Mouse (Mus musculus): Measurements from ENCODE around the gene Nemp1. TPM values are rescaled to one million over a fixed set of nuclear protein-coding genes. Genes with fewer than 3 reads are reported as not detected.

Gene Nemp1
- polyA plus RNA-seq, 1 experiment from 2014 or later = 10.6 TPM

GRCm38 (mm10) chr10:127622057-127622392 lies 44.7 kb upstream of the Nemp1 start:
- H3K27me3 ChIP-seq (ENCODE audit: control insufficient read depth, insufficient read depth, low read length) = no peaks in the 10 kb centered on the region
- H3K4me1 ChIP-seq (ENCODE audit: control insufficient read depth, insufficient read depth, low read length) = peaks cover 27% of the 10 kb centered on the region
- H3K36me3 ChIP-seq (ENCODE audit: control insufficient read depth, insufficient read depth, low read length) = no peaks in the 10 kb centered on the region
- H3K9me3 ChIP-seq (ENCODE audit: control insufficient read depth, low read length) = no peaks in the 10 kb centered on the region
- ATAC-seq (ENCODE audit: insufficient read depth, low FRiP score, low TSS enrichment) = 0 out of 2 replicates have a peak, but pooled peaks have one; percentile 15
- WGBS = 0% methylated on average over 13 of the region's 13 CpGs
- H3K9ac ChIP-seq (ENCODE audit: low read length) = peak overlapping the region; percentile 63
- peak overlapping the region; percentile 83 for H3K4me2 ChIP-seq (ENCODE audit: low read depth)
- H3K4me3 ChIP-seq (ENCODE audit: low read depth, low read length) = peak overlapping the region; percentile 78
- DNase-seq (ENCODE audit: low spot score) = peak; percentile 73
- H3K27ac ChIP-seq (ENCODE audit: low read depth, low read length) = peak overlapping the region; percentile 86

GRCm38 (mm10) chr10:127622661-127623060 lies 44.0 kb upstream of the Nemp1 start:
- no peak for DNase-seq (ENCODE audit: low spot score)
- Histone ChIP-seq H3K27ac (ENCODE audit: low read depth, low read length) (no peak overlapping the region), H3K4me3 (ENCODE audit: low read depth, low read length) (no peak overlapping the region), H3K9ac (ENCODE audit: low read length) (no peak overlapping the region), H3K9me3 (ENCODE audit: control insufficient read depth, low read length) (no peaks in the 10 kb centered on the region), H3K4me2 (ENCODE audit: low read depth) (no peak overlapping the region), H3K4me1 (ENCODE audit: control insufficient read depth, insufficient read depth, low read length) (peaks cover 21% of the 10 kb centered on the region), H3K36me3 (ENCODE audit: control insufficient read depth, insufficient read depth, low read length) (no peaks in the 10 kb centered on the region), H3K27me3 (ENCODE audit: control insufficient read depth, insufficient read depth, low read length) (no peaks in the 10 kb centered on the region)
- 68% methylated on average over 4 of the region's 4 CpGs for WGBS
- ATAC-seq (ENCODE audit: insufficient read depth, low FRiP score, low TSS enrichment) = no peak

DNA sequence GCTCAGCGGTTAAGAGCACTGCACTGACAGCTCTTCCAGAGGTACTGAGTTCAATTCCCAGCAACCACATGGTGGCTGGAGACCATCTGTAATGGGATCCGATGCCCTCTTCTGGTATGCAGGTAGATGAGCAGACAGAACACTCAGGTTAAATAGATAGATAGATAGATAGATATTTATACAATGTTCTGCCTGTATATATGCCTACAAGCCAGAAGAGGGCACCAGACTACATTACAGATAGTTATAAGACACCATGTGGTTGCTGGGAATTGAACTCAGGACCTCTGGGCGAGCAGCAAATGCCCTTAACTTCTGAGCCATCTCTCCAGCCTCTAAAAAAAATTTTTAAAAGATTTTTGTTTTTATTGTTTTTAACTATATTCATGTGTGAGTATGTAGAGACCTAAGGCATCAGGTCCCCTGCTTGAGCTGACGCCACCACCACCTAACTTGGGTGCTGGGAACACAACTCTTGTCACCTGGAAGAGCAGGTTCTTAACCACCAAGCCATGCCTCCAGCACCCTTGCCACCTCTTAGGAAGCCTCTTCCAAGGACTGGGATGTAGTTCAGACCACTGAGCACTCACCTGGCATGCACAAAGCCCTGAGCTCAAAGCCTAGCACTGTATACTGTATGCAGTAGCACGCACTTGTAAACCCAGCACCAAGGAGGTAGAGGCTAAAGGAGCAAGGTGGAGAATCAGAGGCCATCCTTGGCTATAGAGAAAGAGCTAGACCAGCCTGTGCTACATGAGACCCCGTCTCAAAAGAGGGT lies 43.1 kb upstream of the Nemp1 start:
- WGBS = 93% methylated on average over 6 of the region's 6 CpGs
- no peaks in the 10 kb centered on the region for H3K9me3 ChIP-seq (ENCODE audit: control insufficient read depth, low read length)
- peaks cover 12% of the 10 kb centered on the region for H3K4me1 ChIP-seq (ENCODE audit: control insufficient read depth, insufficient read depth, low read length)
- no peaks in the 10 kb centered on the region for H3K27me3 ChIP-seq (ENCODE audit: control insufficient read depth, insufficient read depth, low read length)
- DNase-seq (ENCODE audit: low spot score) (no peak), ATAC-seq (ENCODE audit: insufficient read depth, low FRiP score, low TSS enrichment) (no peak)
- no peak overlapping the region for H3K4me2 ChIP-seq (ENCODE audit: low read depth)
- no peak overlapping the region for H3K4me3 ChIP-seq (ENCODE audit: low read depth, low read length)
- no peak overlapping the region for H3K27ac ChIP-seq (ENCODE audit: low read depth, low read length)
- no peaks in the 10 kb centered on the region for H3K36me3 ChIP-seq (ENCODE audit: control insufficient read depth, insufficient read depth, low read length)
- H3K9ac ChIP-seq (ENCODE audit: low read length) = no peak overlapping the region

- Histone ChIP-seq H3K9me3 (ENCODE audit: control insufficient read depth, low read length) (no peaks in the 10 kb centered on the region), H3K4me2 (ENCODE audit: low read depth) (no peak overlapping the region), H3K9ac (ENCODE audit: low read length) (no peak overlapping the region), H3K36me3 (ENCODE audit: control insufficient read depth, insufficient read depth, low read length) (no peaks in the 10 kb centered on the region), H3K4me1 (ENCODE audit: control insufficient read depth, insufficient read depth, low read length) (no peaks in the 10 kb centered on the region), H3K4me3 (ENCODE audit: low read depth, low read length) (no peak overlapping the region), H3K27ac (ENCODE audit: low read depth, low read length) (no peak overlapping the region), H3K27me3 (ENCODE audit: control insufficient read depth, insufficient read depth, low read length) (no peaks in the 10 kb centered on the region)
- 84% methylated on average over 3 of the region's 3 CpGs for WGBS
- ATAC-seq (ENCODE audit: insufficient read depth, low FRiP score, low TSS enrichment) (no peak), DNase-seq (ENCODE audit: low spot score) (no peak)
Measured at GRCm38 (mm10) chr10:127626433-127626832, 40.3 kb upstream of the Nemp1 start.

DNA sequence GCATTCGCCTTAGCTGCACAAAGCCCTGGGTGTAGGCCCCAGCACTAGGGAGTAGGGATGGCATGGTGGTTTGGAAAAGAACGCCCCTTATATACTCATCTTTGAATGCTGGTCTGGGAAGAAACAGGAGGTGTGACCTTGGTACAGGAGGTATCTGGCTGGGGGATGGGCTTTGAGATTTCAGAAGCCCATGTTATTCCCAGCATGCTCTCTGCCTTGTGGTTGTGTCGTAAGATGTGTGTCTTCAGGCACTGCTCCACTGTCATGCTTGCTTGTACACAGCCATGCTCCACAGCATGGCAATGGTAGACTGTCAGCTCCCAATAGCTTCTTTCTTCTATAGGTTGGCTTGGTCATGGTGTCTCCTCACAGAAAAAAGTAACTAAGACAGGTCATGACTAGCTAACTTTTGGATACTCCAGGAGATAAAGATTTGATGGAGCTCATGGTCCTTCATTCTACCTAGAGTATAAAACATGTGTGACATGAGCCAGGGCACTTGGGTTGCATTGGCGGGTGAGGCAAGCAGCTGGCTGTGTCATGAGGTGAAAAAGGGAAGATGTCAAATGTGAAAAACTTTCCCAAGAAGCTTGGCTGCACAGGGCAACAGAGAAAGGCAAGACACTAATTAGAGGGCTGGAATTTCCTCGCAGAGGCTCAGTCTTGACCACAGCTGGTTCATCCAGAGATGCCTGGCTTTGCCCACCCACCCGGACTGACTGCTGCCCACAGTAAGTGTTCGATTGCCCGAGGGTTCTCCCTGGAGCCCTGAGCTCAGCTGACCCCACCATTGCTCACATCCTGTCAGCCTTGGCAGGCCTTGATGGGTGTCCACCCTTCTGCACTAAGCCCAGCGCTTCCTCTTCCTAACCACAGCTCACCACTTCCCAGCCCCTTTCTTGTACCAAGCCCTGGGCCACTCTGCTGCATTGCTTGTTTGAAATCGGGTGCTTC lies 35.2 kb upstream of the Nemp1 start:
- Histone ChIP-seq H3K4me3 (ENCODE audit: low read depth, low read length) (no peak overlapping the region), H3K27me3 (ENCODE audit: control insufficient read depth, insufficient read depth, low read length) (no peaks in the 10 kb centered on the region), H3K27ac (ENCODE audit: low read depth, low read length) (no peak overlapping the region), H3K9ac (ENCODE audit: low read length) (no peak overlapping the region), H3K36me3 (ENCODE audit: control insufficient read depth, insufficient read depth, low read length) (no peaks in the 10 kb centered on the region), H3K4me1 (ENCODE audit: control insufficient read depth, insufficient read depth, low read length) (no peaks in the 10 kb centered on the region), H3K4me2 (ENCODE audit: low read depth) (no peak overlapping the region), H3K9me3 (ENCODE audit: control insufficient read depth, low read length) (no peaks in the 10 kb centered on the region)
- ATAC-seq (ENCODE audit: insufficient read depth, low FRiP score, low TSS enrichment) (no peak), DNase-seq (ENCODE audit: low spot score) (no peak)
- WGBS = 82% methylated on average over 10 of the region's 10 CpGs

- Histone ChIP-seq H3K9me3 (ENCODE audit: control insufficient read depth, low read length) (no peaks in the 10 kb centered on the region), H3K4me2 (ENCODE audit: low read depth) (no peak overlapping the region), H3K36me3 (ENCODE audit: control insufficient read depth, insufficient read depth, low read length) (no peaks in the 10 kb centered on the region), H3K4me3 (ENCODE audit: low read depth, low read length) (no peak overlapping the region), H3K27ac (ENCODE audit: low read depth, low read length) (no peak overlapping the region), H3K4me1 (ENCODE audit: control insufficient read depth, insufficient read depth, low read length) (no peaks in the 10 kb centered on the region), H3K9ac (ENCODE audit: low read length) (no peak overlapping the region), H3K27me3 (ENCODE audit: control insufficient read depth, insufficient read depth, low read length) (no peaks in the 10 kb centered on the region)
- WGBS = 68% methylated on average over 7 of the region's 7 CpGs
- no peak for ATAC-seq (ENCODE audit: insufficient read depth, low FRiP score, low TSS enrichment)
- no peak for DNase-seq (ENCODE audit: low spot score)
Measured at GRCm38 (mm10) chr10:127632668-127633271, 33.9 kb upstream of the Nemp1 start.

GRCm38 (mm10) chr10:127640421-127640820 lies 26.3 kb upstream of the Nemp1 start:
- no peaks in the 10 kb centered on the region for H3K9me3 ChIP-seq (ENCODE audit: control insufficient read depth, low read length)
- WGBS = 74% methylated on average over 5 of the region's 5 CpGs
- peaks cover 10% of the 10 kb centered on the region for H3K27me3 ChIP-seq (ENCODE audit: control insufficient read depth, insufficient read depth, low read length)
- ATAC-seq (ENCODE audit: insufficient read depth, low FRiP score, low TSS enrichment) = no peak
- H3K27ac ChIP-seq (ENCODE audit: low read depth, low read length) = no peak overlapping the region
- H3K9ac ChIP-seq (ENCODE audit: low read length) = no peak overlapping the region
- no peak overlapping the region for H3K4me2 ChIP-seq (ENCODE audit: low read depth)
- 0 out of 2 replicates have a peak, but pooled peaks cover 9% of the 10 kb centered on the region for H3K4me1 ChIP-seq (ENCODE audit: control insufficient read depth, insufficient read depth, low read length)
- no peak overlapping the region for H3K4me3 ChIP-seq (ENCODE audit: low read depth, low read length)
- DNase-seq (ENCODE audit: low spot score) = no peak
- no peaks in the 10 kb centered on the region for H3K36me3 ChIP-seq (ENCODE audit: control insufficient read depth, insufficient read depth, low read length)

GRCm38 (mm10) chr10:127641861-127642771 lies 24.6 kb upstream of the Nemp1 start:
- Histone ChIP-seq H3K4me3 (ENCODE audit: low read depth, low read length) (peak overlapping the region; percentile 32; the same call in 1 of the 2 replicates), H3K9me3 (ENCODE audit: control insufficient read depth, low read length) (no peaks in the 10 kb centered on the region), H3K36me3 (ENCODE audit: control insufficient read depth, insufficient read depth, low read length) (no peaks in the 10 kb centered on the region), H3K4me2 (ENCODE audit: low read depth) (peak overlapping the region; percentile 50), H3K4me1 (ENCODE audit: control insufficient read depth, insufficient read depth, low read length) (0 out of 2 replicates have a peak, but pooled peaks cover 9% of the 10 kb centered on the region), H3K27ac (ENCODE audit: low read depth, low read length) (no peak overlapping the region), H3K9ac (ENCODE audit: low read length) (peak overlapping the region; percentile 54), H3K27me3 (ENCODE audit: control insufficient read depth, insufficient read depth, low read length) (peaks cover 10% of the 10 kb centered on the region)
- ATAC-seq (ENCODE audit: insufficient read depth, low FRiP score, low TSS enrichment) (peak; percentile 65), DNase-seq (ENCODE audit: low spot score) (peak; percentile 86)
- WGBS = 9% methylated on average over 19 of the region's 19 CpGs

Measured in neural tube, embryonic 11.5 days (tissue).